Mouse (Mus musculus) Patski (cell line): ENCODE results near the gene Pkdcc. TPM values are rescaled to one million over a fixed set of nuclear protein-coding genes. Genes with fewer than 3 reads are reported as not detected.

ENCODE experiments used
- ATAC-seq: fragments of 100-300 bp; one replicate; pipeline ENCODE4 v1.8.0; 2021
- CTCF ChIA-PET: fragments of 350-600 bp; sonication (Branson Sonifier 250); formaldehyde crosslinking; loops from one replicate; lab custom pipeline; 2022; ENCODE audit warnings: inconsistent platforms; lab: Charles Lee
- POLR2A ChIA-PET: fragments of 350-600 bp; sonication (Branson Sonifier 250); formaldehyde crosslinking; loops from one replicate; lab custom pipeline; 2022; ENCODE audit warnings: antibody characterized with exemption, inconsistent platforms; lab: Charles Lee
- DNase-seq: peaks from one replicate; pipeline ENCODE4 v3.0.0-alpha.2; 2011; ENCODE audit warnings: low read depth, low spot score
- H3K27me3 ChIP-seq: fragments of 371-371 bp; one replicate; pipeline ENCODE4 v1.5.1; 2021
- CTCF ChIP-seq: fragments of 100-300 bp; IDR thresholded peaks from one replicate; pipeline ENCODE4 v1.5.1; 2021
- in situ Hi-C: fragments of 300-500 bp; cut with MboI; formaldehyde crosslinking; loops from 3 replicates; pipeline ENCODE4 v1.11.1; 2018; ENCODE audit warnings: low pct_unique_long_range_greater_than_20kb, mixed read lengths
- polyA plus RNA-seq: library from polyadenylated mRNA; unstranded; gene quantifications from one replicate; pipeline ENCODE4 v1.2.3, GENCODE M21; 2021

The Pkdcc gene
- polyA plus RNA-seq, 1 experiment from 2014 or later, result 86.9 TPM

DNA sequence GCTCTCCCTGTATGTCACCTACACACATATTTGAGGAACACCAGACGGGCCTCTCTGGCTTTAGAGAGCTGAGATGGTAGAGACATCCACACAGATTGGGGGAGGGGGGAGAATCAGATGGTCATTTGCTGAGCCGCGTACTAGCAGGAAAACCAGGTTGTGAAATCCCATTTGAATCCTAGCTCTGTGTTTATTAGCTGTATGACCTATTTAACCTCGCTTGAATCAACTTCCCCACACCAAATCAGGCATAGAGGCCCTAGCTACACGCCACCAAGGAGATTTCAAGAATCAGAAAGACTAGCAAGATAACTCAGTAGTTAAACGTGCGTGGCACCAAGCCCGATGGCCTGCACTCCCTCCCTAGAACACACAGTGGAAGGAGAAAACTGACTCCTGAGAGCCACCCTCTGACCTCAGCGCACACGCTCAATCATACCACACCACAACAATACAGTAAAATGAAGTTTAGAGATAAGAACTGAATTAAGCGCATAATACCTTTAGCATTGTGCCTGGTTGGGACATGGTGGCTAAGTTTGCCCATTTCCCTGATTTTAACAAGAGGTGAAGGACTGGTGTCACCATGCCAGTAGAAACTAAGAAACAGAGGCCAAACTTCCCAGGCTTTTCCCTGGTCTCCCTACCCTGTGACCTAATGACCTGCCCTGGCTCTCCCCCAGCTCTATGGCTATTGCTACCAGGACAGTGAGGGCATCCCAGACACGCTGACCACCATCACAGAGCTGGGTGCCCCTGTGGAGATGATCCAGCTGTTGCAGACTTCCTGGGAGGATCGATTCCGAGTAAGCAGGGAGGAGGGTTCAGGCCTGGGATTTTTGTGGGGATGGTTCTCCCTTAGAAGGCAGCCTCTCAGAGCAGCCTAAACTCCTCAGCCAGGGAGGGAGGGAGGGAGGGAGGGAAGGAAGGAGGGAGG is 4.5 kb downstream of the Pkdcc start:
- CTCF ChIA-PET, result interaction anchor here (0.6 kb wide), 1 partner anchor 46 kb away, joined by 3 read pairs; no protein-coding TSS in a partner anchor
- no peak for DNase-seq
- no peak for ATAC-seq
- no peaks in the 10 kb centered on the region for H3K27me3 ChIP-seq
- POLR2A ChIA-PET, result no interaction called here
- in situ Hi-C loops, result no loop called here
- TF ChIP-seq CTCF, result no peak

GRCm38 (mm10) chr17:83220954-83221538 is 6.0 kb downstream of the Pkdcc start:
- in situ Hi-C loops, result no loop called here
- ATAC-seq (no peak), DNase-seq (no peak)
- no peak for TF ChIP-seq CTCF
- POLR2A ChIA-PET, result no interaction called here
- no peaks in the 10 kb centered on the region for H3K27me3 ChIP-seq
- CTCF ChIA-PET, result no interaction called here

DNA sequence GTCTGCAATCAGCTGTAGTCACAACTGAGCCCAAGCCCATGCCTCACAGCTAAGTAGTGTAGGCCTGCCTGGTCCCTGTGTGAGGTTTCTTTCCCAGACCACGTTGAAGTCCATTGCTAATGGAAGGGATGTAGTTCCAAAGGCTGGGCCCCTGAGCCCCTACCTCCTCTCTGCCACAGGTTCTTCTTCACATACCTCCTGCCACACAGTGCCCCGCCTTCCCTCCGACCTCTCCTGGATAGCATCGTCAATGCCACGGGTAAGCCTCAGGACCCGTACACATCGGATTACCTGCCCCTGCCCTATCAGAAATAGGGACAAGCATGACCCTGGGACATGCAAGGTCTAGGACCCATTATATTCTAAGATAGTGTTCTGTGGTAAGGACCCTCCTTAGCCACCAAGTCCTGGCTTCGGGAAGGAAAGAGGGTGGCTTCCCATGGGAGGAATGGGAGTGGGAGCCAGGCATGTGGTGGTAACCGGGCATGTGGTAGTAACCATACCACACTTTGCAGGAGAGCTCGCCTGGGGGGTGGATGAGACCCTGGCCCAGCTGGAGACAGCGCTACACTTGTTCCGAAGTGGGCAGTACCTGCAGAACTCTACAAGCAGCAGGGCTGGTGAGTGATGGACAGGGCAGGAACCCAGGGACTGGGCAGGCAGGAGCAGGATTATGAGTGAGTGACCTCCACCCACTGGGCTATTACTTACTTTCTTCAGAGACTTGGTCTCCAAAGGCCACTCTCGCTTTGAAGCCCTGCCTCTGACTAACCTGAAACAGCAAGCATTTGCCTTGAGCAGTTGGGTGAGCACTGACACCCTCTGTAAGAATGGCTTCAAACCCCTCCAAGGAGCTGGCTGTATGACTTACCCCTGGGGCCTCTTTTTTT is 6.8 kb downstream of the Pkdcc start:
- in situ Hi-C loops, result no loop called here
- ChIA-PET POLR2A (interaction anchor here (0.6 kb wide), 1 partner anchor 46 kb away, joined by 7 read pairs; no protein-coding TSS in a partner anchor), CTCF (no interaction called here)
- TF ChIP-seq CTCF, result no peak
- no peak for ATAC-seq
- DNase-seq, result no peak
- no peaks in the 10 kb centered on the region for H3K27me3 ChIP-seq

- ATAC-seq, result peak; percentile 38
- DNase-seq, result no peak
These were observed 7.6 kb downstream of the Pkdcc start for GRCm38 (mm10) chr17:83222705-83223104.

DNA sequence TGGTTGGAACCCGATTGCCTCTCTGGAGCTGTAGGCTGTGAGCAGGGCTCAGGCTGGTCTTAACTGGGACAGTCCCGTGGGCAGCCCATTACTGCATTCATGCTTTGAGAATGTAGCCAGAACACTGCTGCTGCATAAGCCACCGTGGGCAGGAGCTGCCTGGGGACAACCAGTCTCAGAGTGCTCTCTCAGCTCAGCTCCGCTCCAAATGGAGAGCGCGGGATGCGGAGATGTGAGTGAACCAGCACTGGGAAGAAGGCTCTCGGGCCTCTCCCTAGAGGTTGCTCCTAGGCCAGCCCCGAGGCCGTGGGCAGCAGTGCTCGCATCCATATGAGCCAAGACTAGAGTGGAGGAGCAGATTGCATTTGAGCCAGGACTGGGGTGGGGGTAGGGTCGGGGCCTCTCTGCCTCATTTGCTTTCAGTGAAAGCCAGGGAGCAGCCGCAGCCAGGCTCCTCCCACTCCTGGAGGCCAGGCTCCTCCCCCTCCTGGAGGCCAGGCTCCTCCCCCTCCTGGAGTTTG is 9.4 kb downstream of the Pkdcc start:
- no peak for TF ChIP-seq CTCF
- DNase-seq, result no peak
- no peaks in the 10 kb centered on the region for H3K27me3 ChIP-seq

More at GRCm38 (mm10) chr17:83222705-83223104, 7.6 kb downstream of the Pkdcc start:
- POLR2A ChIA-PET, result interaction anchor here (0.6 kb wide), 1 partner anchor 47 kb away, joined by 7 read pairs; no protein-coding TSS in a partner anchor
- no peaks in the 10 kb centered on the region for H3K27me3 ChIP-seq
- no peak for TF ChIP-seq CTCF
- in situ Hi-C loops, result no loop called here
- CTCF ChIA-PET, result no interaction called here

DNA sequence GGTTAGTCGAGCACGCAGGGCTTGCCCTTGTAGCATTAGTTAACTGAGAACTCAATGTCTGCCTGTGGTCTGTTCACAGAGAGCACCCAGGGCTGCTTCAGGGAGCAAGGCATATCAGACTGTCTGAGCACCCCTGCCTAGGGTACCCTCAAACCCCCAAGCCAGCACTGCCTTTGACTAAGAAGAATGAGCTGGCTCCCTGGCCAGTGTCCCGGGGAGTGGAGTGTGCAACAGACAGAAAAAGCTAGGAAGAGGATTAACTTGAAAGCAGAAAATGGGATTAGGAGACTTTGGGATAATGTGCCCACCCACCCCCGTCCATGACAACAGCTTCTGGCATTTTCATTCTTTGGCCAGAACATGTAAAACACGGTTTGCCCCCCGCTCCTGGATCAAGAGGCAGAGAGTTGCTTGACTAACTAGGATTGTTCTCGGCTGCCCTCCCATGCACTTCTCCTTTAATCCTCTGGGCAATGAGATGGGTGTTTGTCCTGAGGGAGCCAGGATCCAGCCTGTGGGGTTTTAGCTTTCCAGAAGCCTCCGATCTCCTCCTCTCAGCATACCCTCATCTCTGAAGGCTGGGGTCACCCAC is 11.4 kb downstream of the Pkdcc start:
- POLR2A ChIA-PET, result interaction anchor here (1.3 kb wide), 1 partner anchor 11 kb away, joined by 4 read pairs; no protein-coding TSS in a partner anchor
- no peaks in the 10 kb centered on the region for H3K27me3 ChIP-seq

More for the DNA sequence above, 9.4 kb downstream of the Pkdcc start:
- CTCF ChIA-PET, result interaction anchor here (1.0 kb wide), 1 partner anchor 149 kb away, joined by 4 read pairs; no protein-coding TSS in a partner anchor
- in situ Hi-C loops, result no loop called here
- no peak for ATAC-seq
- POLR2A ChIA-PET, result interaction anchor here (1.7 kb wide), 1 partner anchor 9 kb away, joined by 7 read pairs; no protein-coding TSS in a partner anchor

GRCm38 (mm10) chr17:83231357-83231756 is 16.3 kb downstream of the Pkdcc start:
- no peak for ATAC-seq
- POLR2A ChIA-PET, result no interaction called here
- no peak for DNase-seq
- CTCF ChIA-PET, result interaction anchor here (1.7 kb wide), 1 partner anchor 187 kb away, joined by 3 read pairs; no protein-coding TSS in a partner anchor
- in situ Hi-C loops, result no loop called here
- no peak for TF ChIP-seq CTCF
- H3K27me3 ChIP-seq, result no peaks in the 10 kb centered on the region

More for the DNA sequence above, 11.4 kb downstream of the Pkdcc start:
- no peak for DNase-seq
- TF ChIP-seq CTCF, result no peak
- CTCF ChIA-PET, result no interaction called here
- peak; percentile 15 for ATAC-seq
- in situ Hi-C loops, result no loop called here

GRCm38 (mm10) chr17:83235227-83235626 is 20.1 kb downstream of the Pkdcc start:
- DNase-seq, result no peak
- H3K27me3 ChIP-seq, result no peaks in the 10 kb centered on the region
- ChIA-PET CTCF (no interaction called here), POLR2A (interaction anchor here (0.7 kb wide), 1 partner anchor 64 kb away, joined by 4 read pairs; no protein-coding TSS in a partner anchor)
- ATAC-seq, result no peak
- in situ Hi-C loops, result no loop called here
- no peak for TF ChIP-seq CTCF

DNA sequence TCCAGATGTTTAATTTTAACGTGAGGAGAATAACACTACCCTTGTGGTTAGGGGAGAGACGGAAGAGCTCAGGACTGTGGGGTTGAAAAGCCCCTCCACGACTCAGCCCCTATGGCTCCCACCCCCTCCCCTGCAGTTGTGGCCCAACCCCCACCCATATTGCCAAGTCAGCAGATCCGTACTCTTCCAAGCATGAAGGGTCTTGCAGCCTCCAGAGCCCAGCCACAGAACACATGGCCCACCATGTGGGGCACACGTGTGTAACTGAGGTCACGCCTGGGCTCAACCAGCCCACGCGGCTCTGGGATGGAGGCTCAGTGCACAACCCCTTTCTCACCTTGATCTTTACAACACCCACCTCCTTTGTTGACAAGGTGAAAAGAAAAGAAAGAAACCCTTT is 21.1 kb downstream of the Pkdcc start:
- CTCF ChIA-PET, result no interaction called here
- POLR2A ChIA-PET, result no interaction called here
- no peak for TF ChIP-seq CTCF
- ATAC-seq (no peak), DNase-seq (no peak)
- in situ Hi-C loops, result no loop called here
- no peaks in the 10 kb centered on the region for H3K27me3 ChIP-seq
